Mouse (Mus musculus): ENCODE results near the gene Sel1l3.

DNA sequence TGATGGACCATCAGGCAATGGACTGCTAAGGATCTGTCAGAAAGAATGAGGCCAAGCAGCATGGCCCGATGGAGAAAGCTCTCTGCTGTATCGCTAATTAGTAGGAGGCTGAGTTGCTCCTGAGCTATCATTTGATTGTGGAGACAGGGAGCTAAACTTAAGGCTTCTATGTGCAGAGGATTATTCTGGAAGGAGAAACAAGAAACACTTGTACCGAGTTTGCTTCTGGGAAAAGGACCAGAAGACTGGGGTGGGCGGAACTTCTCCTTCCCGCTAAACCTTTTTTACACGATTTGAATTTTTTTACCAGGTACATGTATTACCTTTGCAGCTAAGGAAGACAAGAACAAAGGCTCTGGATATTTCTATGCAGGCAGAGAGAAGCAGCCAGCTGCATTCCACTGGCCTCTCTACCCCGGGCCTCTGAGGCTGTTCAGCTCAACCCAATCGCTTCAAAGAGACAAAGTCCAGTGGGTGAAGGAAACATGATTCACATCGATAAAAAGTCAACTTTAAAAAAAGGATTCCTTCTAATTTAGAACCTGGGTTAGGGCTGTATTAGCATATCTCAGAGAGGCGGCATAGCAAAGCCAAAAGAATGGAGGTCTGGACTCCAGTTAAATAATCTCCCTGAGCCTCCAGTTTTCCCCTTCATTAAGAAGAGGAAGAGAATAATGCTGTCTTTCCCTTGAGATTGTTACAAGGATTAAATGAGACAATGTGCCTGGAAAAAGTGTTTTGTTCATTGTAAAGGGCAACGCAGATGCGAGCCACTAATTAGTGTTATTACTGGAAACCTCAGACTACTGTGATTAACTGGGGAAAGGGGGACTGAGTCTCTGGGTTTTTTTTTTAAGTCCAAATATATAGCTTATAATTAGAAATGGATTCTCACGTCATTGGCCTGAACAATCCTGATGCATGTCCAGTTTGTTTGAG is 20.4 kb downstream of the Sel1l3 start:
- TF ChIP-seq CTCF (IDR thresholded peaks at IDR 0.05; ENCODE audit: extremely low read depth, insufficient read depth, low read length) (no peak), POLR2A (IDR thresholded peaks at IDR 0.05; ENCODE audit: extremely low read depth, insufficient read depth, low read length) (no peak)
